ENCODE assay signal across 9 mouse cellular contexts in the genomic region with DNA sequence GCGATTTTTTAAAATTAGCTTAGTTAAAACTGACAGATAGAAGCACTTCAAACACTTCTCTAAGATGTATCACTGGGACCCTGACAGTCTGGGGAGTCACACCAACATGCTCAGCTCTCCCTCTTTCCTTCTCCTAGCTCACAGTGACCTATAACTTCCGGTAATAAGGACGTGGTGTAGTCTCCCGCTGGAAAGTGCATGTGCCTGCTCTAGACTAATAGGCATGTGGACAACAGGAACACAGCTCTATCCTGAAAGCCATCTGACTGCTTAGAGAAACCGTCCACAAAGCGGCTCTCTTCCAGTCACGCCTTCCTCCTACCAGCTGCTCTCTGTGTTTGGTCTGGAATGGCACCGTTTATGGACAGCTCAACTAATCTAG. TPM values are rescaled to one million over a fixed set of nuclear protein-coding genes. Genes with fewer than 3 reads are reported as not detected.
DNase-seq lines count a peak whose midpoint lies in the region; ATAC-seq lines count a peak whose summit lies in the region.
"Had no signal": no experiment of that assay in that cellular context is flagged by ENCODE, and none has a peak within 500 bp of the region (broad histone marks: within the 10 kb centered on the region; RNA-seq: fewer than 3 reads in every experiment).

No protein-coding gene starts in this region.

- 76% methylated on average over 8 of the region's 8 CpGs for WGBS in forebrain, embryonic 12.5 days
- WGBS in forebrain, embryonic 14.5 days = 70% methylated on average over 8 of the region's 8 CpGs
- WGBS in midbrain, embryonic 14.5 days = 65% methylated on average over 8 of the region's 8 CpGs
- 60% methylated on average over 8 of the region's 8 CpGs for WGBS in midbrain, embryonic 13.5 days
- WGBS in heart, embryonic 16.5 days = 20% methylated on average over 8 of the region's 8 CpGs

- no peak overlapping the region for H3K9ac ChIP-seq in forebrain, embryonic 12.5 days
- no peak overlapping the region for H3K9ac ChIP-seq in forebrain, embryonic 14.5 days (ENCODE audit: low read length)
- H3K9ac ChIP-seq in midbrain, embryonic 14.5 days (replicated peaks; ENCODE audit: low read length) = no peak overlapping the region
- H3K9ac ChIP-seq in midbrain, embryonic 13.5 days (replicated peaks) = no peak overlapping the region
- peak overlapping the region; percentile 65 for H3K9ac ChIP-seq in heart, embryonic 16.5 days (ENCODE audit: low read length)

- H3K4me2 ChIP-seq in forebrain, embryonic 12.5 days = no peak overlapping the region
- no peak overlapping the region for H3K4me2 ChIP-seq in forebrain, embryonic 14.5 days (ENCODE audit: low read length)
- peak overlapping the region; percentile 7; the same call in 1 of the 2 replicates for H3K4me2 ChIP-seq in midbrain, embryonic 14.5 days (ENCODE audit: low read length)
- H3K4me2 ChIP-seq in midbrain, embryonic 13.5 days (replicated peaks) = no peak overlapping the region
- peak overlapping the region; percentile 67 for H3K4me2 ChIP-seq in heart, embryonic 16.5 days (ENCODE audit: low read depth, low read length)

- peaks cover 33% of the 10 kb centered on the region for H3K4me1 ChIP-seq in forebrain, embryonic 12.5 days
- H3K4me1 ChIP-seq in forebrain, embryonic 14.5 days (ENCODE audit: control insufficient read depth, insufficient read depth, low read length) = peaks cover 7% of the 10 kb centered on the region
- H3K4me1 ChIP-seq in midbrain, embryonic 14.5 days (ENCODE audit: control insufficient read depth, insufficient read depth, low read length) = peaks cover 7% of the 10 kb centered on the region; the same call in 1 of the 2 replicates
- peaks cover 31% of the 10 kb centered on the region for H3K4me1 ChIP-seq in midbrain, embryonic 13.5 days (replicated peaks)
- H3K4me1 ChIP-seq in heart, embryonic 16.5 days (ENCODE audit: control insufficient read depth, insufficient read depth, low read length) = peaks cover 48% of the 10 kb centered on the region

- no peaks in the 10 kb centered on the region for H3K9me3 ChIP-seq in forebrain, embryonic 12.5 days
- no peaks in the 10 kb centered on the region for H3K9me3 ChIP-seq in forebrain, embryonic 14.5 days (replicated peaks; ENCODE audit: control insufficient read depth, low read length)
- H3K9me3 ChIP-seq in midbrain, embryonic 14.5 days (ENCODE audit: control insufficient read depth, low read length) = no peaks in the 10 kb centered on the region
- H3K9me3 ChIP-seq in midbrain, embryonic 13.5 days = no peaks in the 10 kb centered on the region
- no peaks in the 10 kb centered on the region for H3K9me3 ChIP-seq in heart, embryonic 16.5 days (replicated peaks; ENCODE audit: control insufficient read depth, low read length)

- no peak for ATAC-seq in forebrain, embryonic 12.5 days (ENCODE audit: low FRiP score)
- ATAC-seq in forebrain, embryonic 14.5 days = no peak
- ATAC-seq in midbrain, embryonic 14.5 days (ENCODE audit: low FRiP score, low TSS enrichment) = no peak
- no peak for ATAC-seq in midbrain, embryonic 13.5 days
- ATAC-seq in heart, embryonic 16.5 days (replicated peaks; ENCODE audit: extremely low read depth, insufficient read depth, low FRiP score) = peak; percentile 33

- H3K36me3 ChIP-seq in forebrain, embryonic 12.5 days (replicated peaks) = peaks cover 8% of the 10 kb centered on the region
- 0 out of 2 replicates have a peak, but pooled peaks cover 5% of the 10 kb centered on the region for H3K36me3 ChIP-seq in forebrain, embryonic 14.5 days (ENCODE audit: control insufficient read depth, insufficient read depth, low read length)
- no peaks in the 10 kb centered on the region for H3K36me3 ChIP-seq in midbrain, embryonic 14.5 days (ENCODE audit: control insufficient read depth, insufficient read depth, low read length)
- no peaks in the 10 kb centered on the region; the same call in 1 of the 2 replicates for H3K36me3 ChIP-seq in midbrain, embryonic 13.5 days
- H3K36me3 ChIP-seq in heart, embryonic 16.5 days (ENCODE audit: control insufficient read depth, insufficient read depth) = peaks cover 6% of the 10 kb centered on the region

- peak overlapping the region; percentile 56 for H3K27ac ChIP-seq in forebrain, embryonic 12.5 days
- no peak overlapping the region for H3K27ac ChIP-seq in forebrain, embryonic 14.5 days (ENCODE audit: low read depth, low read length)
- H3K27ac ChIP-seq in midbrain, embryonic 14.5 days (replicated peaks; ENCODE audit: low read depth, low read length) = no peak overlapping the region
- H3K27ac ChIP-seq in midbrain, embryonic 13.5 days = no peak overlapping the region
- peak overlapping the region; percentile 87 for H3K27ac ChIP-seq in heart, embryonic 16.5 days (ENCODE audit: low read length)
- H3K27ac ChIP-seq: macrophage had no signal

- no peak overlapping the region for H3K4me3 ChIP-seq in forebrain, embryonic 12.5 days (replicated peaks)
- no peak overlapping the region for H3K4me3 ChIP-seq in forebrain, embryonic 14.5 days (ENCODE audit: low read depth, low read length)
- no peak overlapping the region for H3K4me3 ChIP-seq in midbrain, embryonic 14.5 days (replicated peaks; ENCODE audit: low read depth, low read length)
- no peak overlapping the region for H3K4me3 ChIP-seq in midbrain, embryonic 13.5 days (replicated peaks)
- peak overlapping the region; percentile 38 for H3K4me3 ChIP-seq in heart, embryonic 16.5 days (ENCODE audit: low read length)

- no peaks in the 10 kb centered on the region for H3K27me3 ChIP-seq in forebrain, embryonic 12.5 days
- H3K27me3 ChIP-seq in forebrain, embryonic 14.5 days (replicated peaks; ENCODE audit: control insufficient read depth, insufficient read depth, low read length) = no peaks in the 10 kb centered on the region
- H3K27me3 ChIP-seq in midbrain, embryonic 14.5 days (ENCODE audit: control insufficient read depth, insufficient read depth, low read length) = no peaks in the 10 kb centered on the region
- H3K27me3 ChIP-seq in midbrain, embryonic 13.5 days = no peaks in the 10 kb centered on the region
- no peaks in the 10 kb centered on the region for H3K27me3 ChIP-seq in heart, embryonic 16.5 days (ENCODE audit: control insufficient read depth, insufficient read depth, low read length)

- no peak for DNase-seq in forebrain, embryonic 14.5 days (ENCODE audit: low spot score)
- DNase-seq in midbrain, embryonic 14.5 days = no peak
- DNase-seq in right cerebral cortex, postnatal 36 days (ENCODE audit: low spot score in 2 of 2) = peak; percentile 36 to 53
- DNase-seq in T-cell, adult 2 months (ENCODE audit: low spot score) = no peak
- DNase-seq in cerebellum, postnatal 25 days = no peak

RNA-seq across cellular contexts. Expression of gene Kremen1, which starts 16.6 kb away (rescaled TPM):
- 11.9 and 12.0 TPM in 2 replicates for polyA plus RNA-seq in forebrain, embryonic 12.5 days (2016; fragmentation: Nextera tagmentation; extraction: Ambion mirVana)
- polyA plus RNA-seq in forebrain, embryonic 14.5 days (2014; fragmentation: Nextera tagmentation; extraction: Ambion mirVana) = 2.6 and 3.3 TPM in 2 replicates
- 3.5 and 3.8 TPM in 2 replicates for polyA plus RNA-seq in midbrain, embryonic 14.5 days (2014; fragmentation: Nextera tagmentation; extraction: Ambion mirVana)
- polyA plus RNA-seq in midbrain, embryonic 13.5 days (2015; fragmentation: Nextera tagmentation; extraction: Ambion mirVana) = 5.2 and 7.5 TPM in 2 replicates
- polyA plus RNA-seq in heart, embryonic 16.5 days (2015; fragmentation: Nextera tagmentation; extraction: Ambion mirVana) = 28.1 and 34.0 TPM in 2 replicates

Comparison
In these comparisons a context has a peak if more than half of its experiments do, and no peak if none do; other contexts are left out.
1. H3K27ac ChIP-seq: peak in forebrain, embryonic 12.5 days (single experiment) and heart, embryonic 16.5 days (single experiment); none in forebrain, embryonic 14.5 days (single experiment), midbrain, embryonic 14.5 days (single experiment) and midbrain, embryonic 13.5 days (single experiment).
2. H3K4me2 ChIP-seq: peak in midbrain, embryonic 14.5 days (single experiment) and heart, embryonic 16.5 days (single experiment); none in forebrain, embryonic 12.5 days (single experiment), forebrain, embryonic 14.5 days (single experiment) and midbrain, embryonic 13.5 days (single experiment).
3. DNase-seq: peak in right cerebral cortex, postnatal 36 days (2 of 2); none in forebrain, embryonic 14.5 days (single experiment), midbrain, embryonic 14.5 days (single experiment), T-cell, adult 2 months (single experiment) and cerebellum, postnatal 25 days (0 of 2).